Mouse (Mus musculus) small intestine, adult 2 months (tissue): ENCODE data around the gene Mtm1.

Source experiments
- CTCF ChIP-seq: fragments of 200-500 bp; IDR thresholded peaks from 2 replicates; pipeline ENCODE4 v1.5.1; 2012; ENCODE audit warnings: low read depth, mild to moderate bottlenecking, control low read depth, inconsistent platforms, low read length, moderate library complexity, mixed read lengths; ENCODE audit not compliant: insufficient replicate concordance, insufficient read length; ENCODE audit errors: extremely low read depth
- POLR2A ChIP-seq: fragments of 200-500 bp; IDR thresholded peaks from 2 replicates; pipeline ENCODE4 v1.6.1; 2012; ENCODE audit warnings: low read depth, mild to moderate bottlenecking, control low read depth, inconsistent platforms, low read length, moderate library complexity

GRCm38 (mm10) chrX:71183671-71184070 lies 26.9 kb upstream of the Mtm1 start:
- TF ChIP-seq POLR2A (no peak), CTCF (no peak)
